Mouse (Mus musculus) forebrain, embryonic 16.5 days (tissue): ENCODE measurements around the gene Anp32b. TPM values are rescaled to one million over a fixed set of nuclear protein-coding genes. Genes with fewer than 3 reads are reported as not detected.

Experiments
- ATAC-seq: fragments of 200-750 bp; cut with Nextera tagmentation; 2 replicates; pipeline ENCODE4 v1.8.0; 2017; ENCODE audit warnings: mild to moderate bottlenecking, moderate library complexity
- H3K27ac ChIP-seq: fragments of 300-500 bp; sonication (generic); 2 replicates; pipeline ENCODE4 v1.5.1; 2014; ENCODE audit warnings: low read length, control low read depth
- H3K27me3 ChIP-seq: fragments of 300-500 bp; sonication (generic); replicated peaks from 2 replicates; pipeline ENCODE4 v1.6.1; 2014; ENCODE audit warnings: low read length; ENCODE audit not compliant: control insufficient read depth, insufficient read depth
- H3K36me3 ChIP-seq: fragments of 300-500 bp; sonication (generic); 2 replicates; pipeline ENCODE4 v1.6.1; 2014; ENCODE audit not compliant: control insufficient read depth, insufficient read depth
- H3K4me1 ChIP-seq: fragments of 300-500 bp; sonication (generic); replicated peaks from 2 replicates; pipeline ENCODE4 v1.6.1; 2014; ENCODE audit warnings: low read length; ENCODE audit not compliant: control insufficient read depth, insufficient read depth
- H3K4me2 ChIP-seq: fragments of 300-500 bp; sonication (generic); 2 replicates; pipeline ENCODE4 v1.6.1; 2014; ENCODE audit warnings: mild to moderate bottlenecking, low read length, control low read depth
- H3K4me3 ChIP-seq: fragments of 300-500 bp; sonication (generic); replicated peaks from 2 replicates; pipeline ENCODE4 v1.5.1; 2014; ENCODE audit warnings: mild to moderate bottlenecking, low read length, control low read depth
- H3K9ac ChIP-seq: fragments of 300-500 bp; sonication (generic); replicated peaks from 2 replicates; pipeline ENCODE4 v1.6.1; 2014; ENCODE audit warnings: low read depth, low read length, control low read depth
- H3K9me3 ChIP-seq: fragments of 300-500 bp; sonication (generic); 2 replicates; pipeline ENCODE4 v1.6.1; 2016; ENCODE audit warnings: low read length; ENCODE audit not compliant: control insufficient read depth
- WGBS: fragments of 180-500 bp; shearing (Covaris S2); extraction: QIAGEN DNeasy Blood & Tissue Kit; methylation state at CpG from one replicate; pipeline ENCODE4 v1.1.7; 2014; 5-methylcytosine and 5-hydroxymethylcytosine counted together
- polyA plus RNA-seq: library from polyadenylated mRNA; unstranded; fragments of >200 nt; fragmentation: Nextera tagmentation; extraction: Ambion mirVana; gene quantifications from 2 replicates; pipeline ENCODE4 v1.2.1, GENCODE M21; 2015

Anp32b gene
- polyA plus RNA-seq, 1 experiment from 2014 or later = 105 TPM

DNA sequence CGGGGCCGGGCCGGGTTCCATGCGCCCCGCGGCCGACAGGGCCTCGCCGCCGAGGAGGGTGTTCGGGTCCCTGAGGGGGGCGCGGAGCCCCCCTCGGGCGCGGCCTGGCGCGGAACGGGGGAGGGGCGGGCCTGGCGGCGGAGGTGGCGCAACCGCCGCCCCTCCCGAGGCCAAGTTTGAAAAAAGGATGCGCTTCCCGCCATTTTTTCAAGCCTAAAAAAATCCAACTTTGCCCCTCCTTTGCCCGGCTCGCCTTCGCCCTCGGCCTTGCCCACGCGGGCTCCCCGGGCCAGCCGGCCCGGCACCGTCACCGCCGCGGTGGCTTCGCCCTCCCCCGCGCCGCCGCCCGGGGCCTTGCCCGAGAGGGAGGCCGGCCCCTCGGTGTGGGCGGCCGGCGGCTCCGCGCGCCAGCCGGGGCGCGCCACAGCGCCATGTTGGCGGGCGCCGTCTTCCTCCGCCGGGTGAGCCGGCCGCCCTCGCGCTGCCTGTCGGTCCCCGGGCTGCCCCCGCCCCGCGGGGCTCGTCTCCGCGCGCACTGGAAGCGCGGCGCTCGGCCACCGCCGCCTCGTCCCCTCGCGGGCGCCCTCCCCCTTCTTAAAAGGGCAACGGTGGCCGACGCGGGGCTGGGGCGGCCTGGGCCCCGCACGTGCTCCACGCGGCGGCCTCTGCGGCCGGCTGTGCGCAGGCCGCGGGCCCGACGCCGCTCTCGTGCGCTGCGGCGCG lies 1.2 kb downstream of the Anp32b start:
- H3K27ac ChIP-seq = peak overlapping the region; percentile 98
- WGBS = under 1% methylated on average over 82 of the region's 111 CpGs
- H3K36me3 ChIP-seq = no peaks in the 10 kb centered on the region
- H3K27me3 ChIP-seq = no peaks in the 10 kb centered on the region
- no peaks in the 10 kb centered on the region for H3K9me3 ChIP-seq
- peaks cover 34% of the 10 kb centered on the region for H3K4me1 ChIP-seq
- peak overlapping the region; percentile 93 for H3K4me2 ChIP-seq
- peak; percentile 29 for ATAC-seq
- H3K9ac ChIP-seq = peak overlapping the region; percentile 97
- peak overlapping the region; percentile 94 for H3K4me3 ChIP-seq

DNA sequence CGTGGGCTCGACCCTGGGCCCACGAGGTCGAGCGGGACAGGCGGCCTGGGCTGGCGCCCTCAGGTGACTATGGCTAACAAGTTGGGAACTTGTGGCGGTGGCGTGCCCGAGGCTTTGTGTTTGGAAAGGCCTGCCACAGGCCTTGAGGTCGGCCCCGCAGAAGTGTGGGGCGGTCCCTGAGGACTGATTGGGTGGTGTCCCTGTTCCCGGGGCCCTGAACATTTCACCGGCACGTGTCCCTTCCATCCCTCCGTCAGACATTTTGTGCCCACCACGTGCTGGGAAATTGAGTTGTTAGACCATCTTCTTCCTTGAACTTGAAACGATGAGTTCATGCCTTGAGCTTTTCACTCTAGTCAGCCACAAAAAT lies 1.8 kb downstream of the Anp32b start:
- Histone ChIP-seq H3K36me3 (no peaks in the 10 kb centered on the region), H3K9ac (peak overlapping the region; percentile 97), H3K4me1 (peaks cover 34% of the 10 kb centered on the region), H3K27me3 (no peaks in the 10 kb centered on the region), H3K4me3 (peak overlapping the region; percentile 94), H3K9me3 (no peaks in the 10 kb centered on the region), H3K27ac (peak overlapping the region; percentile 98), H3K4me2 (peak overlapping the region; percentile 93)
- ATAC-seq = no peak
- WGBS = under 1% methylated on average over 18 of the region's 19 CpGs

DNA sequence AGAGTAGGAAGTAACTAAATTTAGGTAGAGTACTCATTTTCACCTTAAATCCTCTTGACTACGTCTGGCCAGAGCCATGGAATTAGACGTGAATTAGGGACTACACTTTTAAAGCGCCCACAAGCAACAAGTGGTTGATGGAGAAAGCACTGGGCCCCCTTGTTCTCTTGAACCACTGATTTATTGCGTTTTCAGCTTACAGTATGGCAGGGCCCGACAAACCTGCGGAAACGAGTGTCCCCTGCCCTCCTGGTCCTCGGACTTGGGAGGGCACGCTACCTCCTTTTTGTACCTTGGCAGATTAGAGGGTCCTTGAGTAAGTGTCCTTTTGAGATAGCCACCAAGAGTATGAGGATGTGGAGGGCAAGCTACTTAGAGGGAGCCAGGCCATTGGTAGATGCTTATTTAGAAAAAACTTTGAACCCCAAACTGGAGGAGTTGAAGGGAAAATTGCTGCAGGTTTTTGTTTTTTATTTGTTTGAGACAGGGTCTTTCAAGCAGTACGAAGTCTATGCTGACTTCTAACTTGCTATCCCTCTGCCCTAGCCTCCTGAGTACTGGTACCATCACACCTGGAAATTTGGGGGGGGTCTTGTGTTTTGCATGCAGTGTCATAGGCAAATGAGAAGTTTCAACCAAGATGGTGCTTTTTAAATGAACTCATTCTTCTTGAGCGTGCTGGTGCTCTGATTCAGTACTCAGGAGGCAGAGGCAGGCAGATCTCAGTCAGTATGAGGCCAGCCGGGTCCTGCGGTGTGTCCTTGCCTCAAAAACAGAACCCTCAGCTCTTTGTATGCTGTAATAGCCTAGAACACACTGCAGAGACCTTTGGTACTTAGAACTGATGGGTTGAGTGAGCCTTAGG lies 2.4 kb downstream of the Anp32b start:
- H3K4me2 ChIP-seq = peak overlapping the region; percentile 93
- no peaks in the 10 kb centered on the region for H3K36me3 ChIP-seq
- ATAC-seq = no peak
- no peaks in the 10 kb centered on the region for H3K27me3 ChIP-seq
- peak overlapping the region; percentile 94 for H3K4me3 ChIP-seq
- peak overlapping the region; percentile 98 for H3K27ac ChIP-seq
- WGBS = 41% methylated on average over 13 of the region's 13 CpGs
- H3K9me3 ChIP-seq = no peaks in the 10 kb centered on the region
- H3K4me1 ChIP-seq = peaks cover 34% of the 10 kb centered on the region
- H3K9ac ChIP-seq = peak overlapping the region; percentile 97

DNA sequence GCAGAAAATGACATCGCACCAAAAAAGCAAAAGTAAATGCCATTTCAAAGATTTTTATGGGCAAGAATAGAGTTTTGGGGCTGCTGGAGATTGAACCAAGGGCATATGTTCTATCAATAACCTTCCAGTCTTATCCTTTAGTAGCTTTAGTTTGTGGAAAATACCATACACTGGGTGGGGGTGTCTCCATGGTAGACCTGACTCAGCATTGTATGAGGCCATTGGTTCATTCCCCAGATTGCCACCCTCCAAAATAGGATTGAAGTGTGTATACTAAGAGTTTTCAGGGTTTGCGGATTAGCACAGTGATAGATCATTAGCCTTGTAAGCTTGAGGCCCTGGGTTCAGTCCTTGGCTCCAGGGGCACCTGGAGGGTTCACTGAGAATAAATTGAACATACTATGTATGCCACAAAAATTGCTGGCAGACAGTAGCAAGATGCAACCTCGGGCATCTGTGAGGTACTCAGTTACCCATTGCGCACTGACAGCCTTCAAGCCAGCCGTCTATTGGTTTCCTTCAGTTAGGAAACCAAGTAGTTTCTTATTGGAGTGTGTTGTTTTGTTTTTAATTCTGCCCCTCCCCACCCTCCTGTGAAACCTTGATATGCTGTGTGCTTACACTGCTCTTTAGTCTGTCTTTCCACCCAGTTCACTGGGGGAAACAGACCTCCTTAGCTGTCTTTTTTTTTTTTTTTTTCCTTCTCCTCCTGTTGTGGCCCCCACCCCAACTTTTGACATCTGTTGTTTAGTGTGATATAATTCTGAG lies 3.6 kb downstream of the Anp32b start:
- peaks cover 34% of the 10 kb centered on the region for H3K4me1 ChIP-seq
- WGBS = 61% methylated on average over 5 of the region's 5 CpGs
- no peak overlapping the region for H3K9ac ChIP-seq

DNA sequence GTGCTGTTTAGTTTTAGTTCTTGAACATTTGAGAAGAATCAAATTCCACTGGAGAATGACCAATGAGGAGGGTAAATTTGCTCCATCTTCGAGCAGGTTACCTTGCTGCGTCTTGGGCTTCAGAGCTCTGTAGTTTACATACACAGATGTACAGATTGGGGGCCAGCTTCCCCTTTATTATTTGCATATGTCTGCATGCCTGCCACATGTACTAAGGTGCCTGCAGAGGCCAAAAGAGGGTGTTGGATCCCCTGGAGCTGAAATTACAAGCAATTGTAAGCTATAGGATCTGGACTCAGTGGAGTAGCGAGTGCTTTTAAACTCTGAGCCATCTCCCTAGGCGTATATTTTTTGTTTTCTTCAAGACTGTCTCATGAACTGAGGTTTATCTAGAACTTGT lies 6.1 kb downstream of the Anp32b start:
- H3K27me3 ChIP-seq = no peaks in the 10 kb centered on the region
- H3K9me3 ChIP-seq = no peaks in the 10 kb centered on the region
- ATAC-seq = no peak
- H3K9ac ChIP-seq = no peak overlapping the region
- WGBS = 91% methylated on average over 4 of the region's 4 CpGs
- peaks cover 29% of the 10 kb centered on the region for H3K4me1 ChIP-seq
- no peaks in the 10 kb centered on the region for H3K36me3 ChIP-seq
- no peak overlapping the region for H3K27ac ChIP-seq
- H3K4me3 ChIP-seq = no peak overlapping the region
- H3K4me2 ChIP-seq = no peak overlapping the region

More for the DNA sequence above, 3.6 kb downstream of the Anp32b start:
- H3K4me2 ChIP-seq = 0 out of 2 replicates have a peak overlapping the region, but pooled peaks have one; percentile 9
- H3K4me3 ChIP-seq = no peak overlapping the region
- H3K36me3 ChIP-seq = no peaks in the 10 kb centered on the region
- H3K27me3 ChIP-seq = no peaks in the 10 kb centered on the region
- no peaks in the 10 kb centered on the region for H3K9me3 ChIP-seq
- ATAC-seq = no peak
- no peak overlapping the region; the same call in 1 of the 2 replicates for H3K27ac ChIP-seq

DNA sequence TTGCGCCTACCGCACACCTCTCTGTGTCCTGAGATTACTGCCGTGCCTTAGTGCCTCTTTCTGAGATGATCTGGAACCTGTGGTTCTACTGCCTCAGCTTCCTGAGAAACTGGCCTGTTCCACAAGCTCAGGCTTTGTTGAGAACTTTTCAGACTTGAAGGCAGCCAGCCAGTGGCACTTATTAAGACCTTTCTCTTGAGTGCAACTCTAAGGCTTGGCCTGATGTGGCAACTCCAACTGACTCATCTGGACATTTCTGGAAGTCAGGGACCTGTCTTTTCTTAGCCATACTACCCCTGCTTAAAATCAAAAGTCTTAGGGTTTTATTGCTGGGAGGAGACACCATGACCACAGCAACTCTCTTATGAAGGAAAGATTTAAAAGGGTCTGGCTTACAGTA lies 6.5 kb downstream of the Anp32b start:
- Histone ChIP-seq H3K27me3 (no peaks in the 10 kb centered on the region), H3K4me1 (peaks cover 29% of the 10 kb centered on the region)
- ATAC-seq = no peak

DNA sequence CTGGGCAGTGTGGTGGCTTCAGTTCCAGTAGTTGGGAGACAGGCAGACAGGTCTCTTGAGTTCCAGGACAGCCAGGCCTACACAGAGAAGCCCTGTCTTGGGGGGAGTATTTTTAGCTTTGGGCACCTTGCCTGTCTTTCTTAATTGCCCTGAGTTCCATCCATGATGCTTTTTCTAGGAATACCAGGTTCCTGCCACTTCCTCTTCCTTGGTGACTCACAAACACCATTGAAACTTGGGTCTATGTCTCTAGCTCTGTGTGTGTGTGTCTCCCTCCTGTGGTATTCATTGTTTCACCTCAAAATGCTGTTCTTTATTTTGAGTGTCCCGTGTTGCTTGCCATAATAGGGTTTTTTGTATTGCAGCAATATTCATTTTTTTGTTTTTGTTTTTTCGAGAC lies 7.7 kb downstream of the Anp32b start:
- Histone ChIP-seq H3K27me3 (no peaks in the 10 kb centered on the region), H3K9me3 (no peaks in the 10 kb centered on the region), H3K9ac (no peak overlapping the region), H3K36me3 (no peaks in the 10 kb centered on the region), H3K27ac (no peak overlapping the region), H3K4me1 (peaks cover 19% of the 10 kb centered on the region), H3K4me3 (no peak overlapping the region), H3K4me2 (no peak overlapping the region)
- 86% methylated on average over 2 of the region's 2 CpGs for WGBS
- no peak for ATAC-seq

More for the DNA sequence above, 6.5 kb downstream of the Anp32b start:
- Histone ChIP-seq H3K4me2 (no peak overlapping the region), H3K4me3 (no peak overlapping the region), H3K36me3 (no peaks in the 10 kb centered on the region), H3K9ac (no peak overlapping the region), H3K27ac (no peak overlapping the region), H3K9me3 (no peaks in the 10 kb centered on the region)
- WGBS = 97% methylated on average over 3 of the region's 3 CpGs

DNA sequence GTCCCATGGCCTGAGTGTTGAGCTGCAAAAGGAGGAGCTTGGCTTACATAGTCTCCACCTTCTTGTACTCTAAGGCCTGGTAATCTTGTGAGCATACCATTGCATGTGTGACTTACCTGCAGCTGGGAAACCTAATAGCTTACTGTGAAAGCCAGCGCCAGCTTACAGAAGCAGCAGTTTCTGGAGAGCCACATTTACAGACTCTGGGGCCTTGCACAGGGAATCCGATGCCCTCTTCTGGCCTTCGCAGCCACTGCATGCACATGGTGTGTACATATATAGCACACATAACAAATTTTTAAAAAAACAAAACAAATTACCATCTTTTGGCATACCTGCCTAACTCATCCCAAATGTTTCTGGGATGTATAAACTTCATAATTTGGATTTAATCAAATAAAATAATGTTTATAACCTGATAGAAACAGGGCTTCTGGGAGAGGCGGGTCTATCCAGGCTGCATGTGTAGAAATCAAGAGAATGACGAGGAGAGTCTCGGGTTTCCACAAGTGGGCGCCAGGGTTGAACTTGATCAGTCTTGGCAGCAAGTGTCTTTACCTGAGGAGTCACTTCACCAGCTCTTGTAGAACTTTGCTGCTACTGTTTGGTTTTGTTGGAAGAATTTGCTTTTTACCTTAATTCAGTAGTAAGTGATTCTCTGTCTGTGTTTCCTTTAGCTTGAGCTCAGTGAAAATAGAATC lies 12.6 kb downstream of the Anp32b start:
- Histone ChIP-seq H3K27ac (no peak overlapping the region), H3K9me3 (no peaks in the 10 kb centered on the region), H3K4me3 (no peak overlapping the region), H3K9ac (no peak overlapping the region), H3K4me2 (no peak overlapping the region), H3K27me3 (no peaks in the 10 kb centered on the region), H3K4me1 (no peaks in the 10 kb centered on the region), H3K36me3 (peaks cover 12% of the 10 kb centered on the region)
- 80% methylated on average over 7 of the region's 7 CpGs for WGBS
- no peak for ATAC-seq
